Mouse (Mus musculus) G1E (cell line): ENCODE data around the gene Actn4.

Experiments
- CTCF ChIP-seq: IDR thresholded peaks from 2 replicates; pipeline ENCODE4 v1.5.1; 2012; ENCODE audit warnings: low read depth, low read length, inconsistent platforms, mixed read lengths
- GATA1 ChIP-seq: IDR thresholded peaks from 2 replicates; pipeline ENCODE4 v1.6.1; 2012; ENCODE audit warnings: borderline replicate concordance, low read length, inconsistent platforms, mixed read lengths
- GATA2 ChIP-seq: IDR thresholded peaks from 2 replicates; pipeline ENCODE4 v1.6.1; 2012; ENCODE audit warnings: low read depth, low read length, inconsistent platforms, borderline replicate concordance
- POLR2AphosphoS5 ChIP-seq: IDR thresholded peaks from 2 replicates; pipeline ENCODE4 v1.6.1; 2012; ENCODE audit warnings: low read depth, low read length, inconsistent platforms; ENCODE audit not compliant: insufficient replicate concordance
- TAL1 ChIP-seq: conservative IDR thresholded peaks from 2 replicates; pipeline ENCODE4 v1.6.1; 2012; ENCODE audit warnings: low read depth, low read length, inconsistent platforms, mixed read lengths

GRCm38 (mm10) chr7:28966751-28967505 is 4.8 kb upstream of the Actn4 start:
- TF ChIP-seq CTCF (no peak), TAL1 (no peak), GATA1 (no peak), GATA2 (no peak), POLR2AphosphoS5 (no peak)
